Mouse (Mus musculus) kidney, postnatal 36 days (tissue): ENCODE data around the gene Pik3r6.

Experiments used
- DNase-seq, 2 experiments: peaks; one replicate each; pipeline ENCODE4 v3.0.0; 2021 to 2022; ENCODE audit warnings: mixed read lengths in 2 of 2

The Pik3r6 gene

GRCm38 (mm10) chr11:68502902-68503629 lies at the start of gene Pik3r6:
Pik3r6 (plus strand) TSS chr11:68503019.
- DNase-seq, result peak; percentile 43 to 60

- DNase-seq, result no peak
Observed at GRCm38 (mm10) chr11:68453301-68453700, 49.5 kb upstream of the Pik3r6 start.

GRCm38 (mm10) chr11:68458086-68458485 lies 44.7 kb upstream of the Pik3r6 start:
- DNase-seq, result no peak

DNA sequence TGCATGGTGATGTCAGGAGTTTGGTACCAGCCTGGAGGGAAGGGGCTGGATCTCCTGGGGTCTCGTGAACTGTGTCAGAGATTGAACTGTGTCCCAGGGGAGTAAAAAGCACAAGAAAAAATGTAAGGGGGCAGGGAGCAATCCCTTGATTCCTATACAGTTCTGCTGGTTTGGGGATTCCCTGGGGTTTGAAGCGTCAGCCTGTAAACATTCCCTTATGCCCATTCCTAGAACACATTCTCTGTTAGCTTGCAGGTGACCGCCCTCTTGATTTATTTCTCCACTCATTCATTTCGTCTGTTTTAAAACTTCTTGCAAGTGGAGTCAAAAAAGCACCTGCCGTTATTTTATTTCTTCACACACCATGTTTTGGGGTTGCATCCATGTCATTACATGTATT lies 43.8 kb upstream of the Pik3r6 start:
- no peak for DNase-seq

DNA sequence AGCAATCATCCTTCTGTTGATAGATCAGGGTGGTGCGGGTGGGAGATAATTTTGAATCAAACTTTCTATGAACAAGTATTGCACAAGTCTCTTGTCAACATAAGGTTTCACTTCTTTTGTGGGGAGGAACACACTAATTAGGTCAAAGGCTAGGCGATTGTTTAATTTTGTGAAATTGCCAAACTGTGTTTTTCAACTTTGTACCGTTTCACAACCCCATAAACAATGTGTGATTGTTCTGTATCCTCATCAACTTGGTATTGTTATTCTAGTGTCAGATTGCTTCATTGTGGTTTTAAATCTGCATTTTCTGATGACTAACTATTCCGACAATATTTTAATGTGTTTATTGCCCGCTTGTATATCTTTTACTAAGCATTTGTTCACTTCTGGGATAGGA lies 43.3 kb upstream of the Pik3r6 start:
- DNase-seq, result no peak

- no peak for DNase-seq
Observed at GRCm38 (mm10) chr11:68462716-68463115, 40.1 kb upstream of the Pik3r6 start.

DNA sequence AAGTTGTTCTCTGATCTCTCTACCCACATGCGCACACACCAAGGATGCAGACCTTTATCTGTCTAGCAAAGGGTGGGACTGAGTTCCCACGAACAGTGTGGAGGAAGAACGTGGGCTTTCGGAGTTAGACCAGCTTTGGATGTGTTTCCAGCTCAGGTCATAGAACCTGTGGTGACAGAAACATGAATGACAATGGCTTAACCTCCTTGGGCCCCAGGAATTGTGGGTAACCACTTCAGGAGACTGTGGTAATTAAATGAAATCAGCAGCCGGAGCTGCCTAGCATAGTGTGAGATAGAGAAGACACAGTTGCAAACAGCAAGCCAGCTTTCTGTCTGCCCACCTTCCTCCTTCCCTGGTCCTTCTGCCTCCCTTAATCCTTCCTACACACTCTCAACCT lies 38.6 kb upstream of the Pik3r6 start:
- no peak for DNase-seq

DNA sequence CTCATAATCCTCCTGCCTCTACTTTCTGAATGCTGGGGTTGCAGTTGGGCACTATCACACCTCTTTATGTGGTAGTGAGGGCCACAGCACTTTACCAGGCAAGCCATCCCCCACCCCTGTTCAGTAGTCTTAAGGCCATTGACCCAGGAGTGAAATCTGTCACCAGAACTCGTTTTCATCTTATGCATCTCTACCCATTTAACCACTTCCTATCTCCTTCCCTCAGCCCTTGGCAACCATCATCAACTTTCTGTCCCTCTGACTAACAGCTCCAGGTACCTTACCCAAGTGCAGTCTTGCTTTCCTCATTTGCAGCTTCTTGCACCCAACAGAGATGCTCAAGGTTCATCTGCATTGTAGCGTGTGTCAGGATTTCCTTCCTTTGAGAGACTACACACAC lies 37.7 kb upstream of the Pik3r6 start:
- DNase-seq, result no peak

DNA sequence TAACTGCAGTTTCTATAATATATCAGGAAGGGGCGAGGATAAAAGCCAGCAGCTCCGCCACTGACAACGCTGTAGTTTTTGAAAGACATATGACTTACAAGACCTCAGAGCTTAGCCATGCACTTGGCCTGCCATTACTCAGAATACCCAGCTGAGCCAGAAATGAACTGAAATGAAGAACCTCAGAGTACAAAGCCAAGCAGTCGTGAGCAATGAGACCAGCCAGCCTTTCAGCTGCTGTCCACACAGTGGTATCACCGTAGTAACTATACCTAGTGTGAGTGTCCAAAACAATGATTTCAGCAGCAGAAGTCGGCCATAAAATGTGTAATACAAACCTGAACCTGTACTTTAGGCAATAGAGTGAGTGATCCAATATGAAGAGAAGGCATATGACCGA lies 35.4 kb upstream of the Pik3r6 start:
- no peak for DNase-seq

- no peak for DNase-seq
Observed at GRCm38 (mm10) chr11:68467962-68468612, 34.7 kb upstream of the Pik3r6 start.

GRCm38 (mm10) chr11:68468886-68469285 lies 33.9 kb upstream of the Pik3r6 start:
- DNase-seq, result no peak

- no peak for DNase-seq
Observed at GRCm38 (mm10) chr11:68472162-68472849, 30.5 kb upstream of the Pik3r6 start.

- peak in 1 of 2 experiments; percentile 16 for DNase-seq
Observed at GRCm38 (mm10) chr11:68474600-68474999, 28.2 kb upstream of the Pik3r6 start.

DNA sequence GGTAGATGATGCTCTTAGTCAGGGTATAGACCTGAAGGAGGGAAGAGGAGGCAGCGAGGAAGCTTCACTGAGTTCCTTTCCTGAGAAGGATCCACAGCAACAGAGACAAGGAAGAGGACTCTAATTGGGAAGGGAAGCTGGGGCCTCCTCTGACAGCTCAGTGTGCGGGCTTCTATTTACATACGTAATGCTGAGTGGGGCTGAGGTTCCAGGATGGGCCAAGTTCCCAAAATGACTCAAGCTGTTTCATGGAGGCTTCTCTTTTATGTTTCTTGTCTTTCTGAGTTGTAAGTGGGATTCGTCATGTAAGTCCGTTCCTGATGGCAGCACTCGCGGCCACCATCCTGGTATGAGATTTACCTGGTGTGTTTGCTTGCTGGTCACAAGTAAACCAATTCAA lies 27.1 kb upstream of the Pik3r6 start:
- DNase-seq, result no peak

- DNase-seq, result no peak
Observed at GRCm38 (mm10) chr11:68477661-68478060, 25.2 kb upstream of the Pik3r6 start.

- DNase-seq, result no peak
Observed at GRCm38 (mm10) chr11:68478574-68478981, 24.2 kb upstream of the Pik3r6 start.

- DNase-seq, result no peak
Observed at GRCm38 (mm10) chr11:68480660-68481059, 22.2 kb upstream of the Pik3r6 start.

DNA sequence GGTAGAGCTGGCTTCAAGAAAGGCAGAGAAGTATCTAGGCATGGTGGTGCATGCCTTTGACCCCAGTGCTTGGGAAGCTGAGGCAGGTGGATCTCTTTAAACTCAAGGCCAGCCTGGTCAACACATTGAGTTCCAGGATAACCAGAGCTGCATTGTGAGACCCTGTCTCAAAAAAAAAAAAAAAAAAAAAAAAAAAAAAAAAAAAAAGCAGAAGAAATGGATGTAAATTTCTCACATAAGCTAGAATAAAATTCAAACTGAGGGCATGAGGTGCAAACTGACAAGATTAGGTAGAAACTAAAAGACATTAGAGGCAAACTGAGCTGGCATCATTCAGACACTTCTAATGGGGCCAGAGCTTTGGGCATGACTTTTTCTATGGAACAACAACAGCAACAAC lies 20.8 kb upstream of the Pik3r6 start:
- no peak for DNase-seq

GRCm38 (mm10) chr11:68483213-68483612 lies 19.6 kb upstream of the Pik3r6 start:
- DNase-seq, result no peak

- DNase-seq, result no peak
Observed at GRCm38 (mm10) chr11:68484431-68484830, 18.4 kb upstream of the Pik3r6 start.

DNA sequence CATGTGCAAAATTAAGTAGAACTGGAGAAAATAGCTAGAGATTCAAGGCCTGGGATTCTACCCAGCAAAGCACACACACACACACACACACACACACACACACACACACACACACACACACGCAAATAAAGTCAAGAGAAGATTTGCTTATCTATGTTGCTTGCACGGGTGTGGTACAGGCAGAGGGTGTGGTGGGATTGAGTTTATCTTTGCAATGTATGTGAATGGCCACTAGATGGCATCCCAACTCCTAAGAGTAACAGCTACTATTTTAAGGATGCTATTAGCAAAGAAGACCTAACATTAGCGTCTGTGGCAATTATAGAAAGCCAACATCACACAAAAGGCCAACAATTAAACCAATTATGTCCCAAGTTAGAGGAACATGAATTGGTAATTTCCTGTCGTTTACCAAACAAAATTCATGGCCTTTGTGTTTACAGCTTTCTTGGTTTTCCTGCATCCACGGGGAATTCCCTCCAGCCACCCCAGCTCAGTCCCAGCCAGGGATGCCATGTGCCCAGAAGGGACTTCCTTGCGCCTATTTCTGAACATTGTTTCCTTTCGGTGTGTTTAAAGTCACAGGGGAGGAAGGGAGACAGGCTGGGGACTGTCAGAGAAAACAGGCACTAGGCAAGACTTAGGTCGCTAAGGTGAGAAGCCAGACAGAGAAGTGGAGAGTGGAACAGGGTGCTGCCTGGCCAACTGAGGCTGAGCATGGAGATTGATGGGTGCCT lies 17.4 kb upstream of the Pik3r6 start:
- DNase-seq, result peak; percentile 18 to 37

- no peak for DNase-seq
Observed at GRCm38 (mm10) chr11:68486093-68486492, 16.7 kb upstream of the Pik3r6 start.

- no peak for DNase-seq
Observed at GRCm38 (mm10) chr11:68487720-68488119, 15.1 kb upstream of the Pik3r6 start.
